Mouse (Mus musculus): ENCODE data around the gene Coq10b.
"Not testable (repeated sequence)": the region's sequence is repeated elsewhere in the genome, so short reads cannot be mapped to it uniquely, and the experiment has no call there.

The Coq10b gene

GRCm38 (mm10) chr1:55058383-55058782 is 5.8 kb downstream of the Coq10b start:
- not testable (repeated sequence) for DNase-seq (ENCODE audit: low spot score)

GRCm38 (mm10) chr1:55061099-55061498 is 8.5 kb downstream of the Coq10b start:
- no peak for DNase-seq (ENCODE audit: low spot score)

- no peak for DNase-seq (ENCODE audit: low spot score)
These were observed 9.2 kb downstream of the Coq10b start for GRCm38 (mm10) chr1:55061772-55062171.

GRCm38 (mm10) chr1:55072328-55072727 is 19.8 kb downstream of the Coq10b start:
- DNase-seq (ENCODE audit: low spot score), result not testable (repeated sequence)

GRCm38 (mm10) chr1:55074757-55075156 is 22.2 kb downstream of the Coq10b start:
- DNase-seq (ENCODE audit: low spot score), result no peak

GRCm38 (mm10) chr1:55075652-55076394 is 23.3 kb downstream of the Coq10b start:
- no peak for DNase-seq (ENCODE audit: low spot score)

GRCm38 (mm10) chr1:55076395-55076743 is 23.8 kb downstream of the Coq10b start:
- no peak for DNase-seq (ENCODE audit: low spot score)

GRCm38 (mm10) chr1:55076849-55077516 is 24.4 kb downstream of the Coq10b start:
- DNase-seq (ENCODE audit: low spot score), result no peak

GRCm38 (mm10) chr1:55079677-55080076 is 27.1 kb downstream of the Coq10b start:
- DNase-seq (ENCODE audit: low spot score), result no peak

- DNase-seq (ENCODE audit: low spot score), result no peak
These were observed 29.5 kb downstream of the Coq10b start for GRCm38 (mm10) chr1:55082106-55082505.

GRCm38 (mm10) chr1:55085781-55086366 is 33.3 kb downstream of the Coq10b start:
- no peak for DNase-seq (ENCODE audit: low spot score)

- DNase-seq (ENCODE audit: low spot score), result no peak
These were observed 34.4 kb downstream of the Coq10b start for GRCm38 (mm10) chr1:55086868-55087400.

- DNase-seq (ENCODE audit: low spot score), result no peak
These were observed 34.9 kb downstream of the Coq10b start for GRCm38 (mm10) chr1:55087401-55087904.

GRCm38 (mm10) chr1:55087932-55088610 is 35.5 kb downstream of the Coq10b start, which contains the start of the genes Hspe1 and Hspd1:
Hspe1 (plus strand) TSS chr1:55088132.
Hspd1 (minus strand) TSS chr1:55088243.
- DNase-seq (ENCODE audit: low spot score), result peak; percentile 95

GRCm38 (mm10) chr1:55088611-55089497 is 36.3 kb downstream of the Coq10b start:
- DNase-seq (ENCODE audit: low spot score), result no peak

GRCm38 (mm10) chr1:55089498-55090064 is 37.0 kb downstream of the Coq10b start:
- no peak for DNase-seq (ENCODE audit: low spot score)

- no peak for DNase-seq (ENCODE audit: low spot score)
These were observed 39.5 kb downstream of the Coq10b start for GRCm38 (mm10) chr1:55092056-55092455.

GRCm38 (mm10) chr1:55092469-55092868 is 39.9 kb downstream of the Coq10b start:
- DNase-seq (ENCODE audit: low spot score), result no peak

- DNase-seq (ENCODE audit: low spot score), result no peak
These were observed 54.5 kb downstream of the Coq10b start for GRCm38 (mm10) chr1:55106919-55107585.

GRCm38 (mm10) chr1:55107644-55108043 is 55.1 kb downstream of the Coq10b start:
- DNase-seq (ENCODE audit: low spot score), result no peak
